Mouse (Mus musculus): Measurements from ENCODE around the gene Cntn1.
"Not testable (repeated sequence)": the region's sequence is repeated elsewhere in the genome, so short reads cannot be mapped to it uniquely, and the experiment has no call there.

Cntn1 gene

DNA sequence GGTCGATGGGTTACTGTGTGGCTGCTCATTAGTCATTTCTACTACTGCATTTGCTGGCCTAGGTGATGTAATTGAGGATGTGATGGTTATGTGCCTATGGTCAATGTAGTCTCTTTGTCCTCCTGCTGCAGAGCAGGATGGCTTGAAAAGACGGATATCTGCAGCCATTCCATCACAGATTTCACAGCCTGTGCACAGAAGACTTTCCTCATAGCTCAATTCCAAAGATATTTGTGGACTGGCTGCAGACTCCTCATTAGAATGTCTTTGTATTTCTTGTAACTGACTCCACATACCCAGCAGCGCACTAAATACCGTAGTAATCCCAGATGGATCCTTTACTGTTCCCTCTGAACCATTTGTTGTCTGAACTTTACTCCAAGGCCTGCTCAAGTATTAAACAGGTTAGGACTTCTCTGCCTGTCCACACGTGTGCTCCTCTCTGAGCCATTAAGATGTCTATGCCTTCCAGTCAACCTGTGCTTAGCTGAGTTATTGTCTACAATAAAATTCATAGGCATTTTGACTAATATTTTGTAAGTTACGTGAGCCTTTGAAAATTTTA lies 220.9 kb downstream of the Cntn1 start:
- no peak for DNase-seq

- no peak for DNase-seq
Measured at GRCm38 (mm10) chr15:92276826-92277225, 225.9 kb downstream of the Cntn1 start.

GRCm38 (mm10) chr15:92277984-92278383 lies 227.0 kb downstream of the Cntn1 start:
- DNase-seq: no peak

- no peak for DNase-seq
Measured at GRCm38 (mm10) chr15:92280966-92281365, 230.0 kb downstream of the Cntn1 start.

- no peak for DNase-seq
Measured at GRCm38 (mm10) chr15:92287616-92288015, 236.7 kb downstream of the Cntn1 start.

DNA sequence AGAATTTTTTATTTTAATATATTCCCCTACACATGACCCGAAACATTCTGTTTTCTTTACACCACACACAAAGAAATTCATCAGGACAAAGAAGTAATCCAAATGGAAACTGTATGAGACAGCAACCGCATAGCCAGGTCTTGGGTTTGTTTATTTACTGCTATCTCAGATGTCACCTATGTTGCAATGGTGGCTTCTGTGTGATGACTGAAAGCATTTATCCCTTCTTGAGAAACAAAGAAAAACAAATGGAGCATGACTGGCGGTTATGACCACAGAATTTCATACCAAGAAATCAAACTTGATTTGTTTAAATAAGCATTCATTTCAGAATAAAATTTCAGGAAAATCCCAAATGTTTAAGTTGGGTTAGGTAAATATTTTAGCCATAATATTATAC lies 245.5 kb downstream of the Cntn1 start:
- DNase-seq: no peak

- DNase-seq: no peak
Measured at GRCm38 (mm10) chr15:92302796-92303195, 251.8 kb downstream of the Cntn1 start.

DNA sequence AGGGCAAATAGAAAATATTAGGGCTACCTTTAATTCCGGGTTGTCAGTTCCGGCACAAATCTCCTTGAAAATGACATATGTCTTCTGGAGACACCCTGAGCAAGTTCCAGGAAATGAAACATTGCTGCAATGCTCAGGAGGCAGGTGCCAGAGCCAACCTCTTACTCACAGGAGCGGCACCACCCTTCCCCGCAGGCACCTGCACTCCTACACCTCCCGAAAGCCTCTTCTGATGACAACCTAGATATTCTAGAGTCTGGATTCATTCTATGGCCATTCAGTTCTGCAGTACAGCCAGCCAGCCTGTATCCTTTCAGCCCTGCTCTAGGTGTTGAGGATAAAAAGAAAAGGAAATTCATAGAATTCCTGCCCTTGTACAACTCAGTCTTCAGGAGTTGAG lies 253.3 kb downstream of the Cntn1 start:
- DNase-seq: no peak

GRCm38 (mm10) chr15:92321959-92322358 lies 271.0 kb downstream of the Cntn1 start:
- no peak for DNase-seq

GRCm38 (mm10) chr15:92327111-92327510 lies 276.1 kb downstream of the Cntn1 start:
- no peak for DNase-seq

- no peak for DNase-seq
Measured at GRCm38 (mm10) chr15:92340253-92340652, 289.3 kb downstream of the Cntn1 start.

DNA sequence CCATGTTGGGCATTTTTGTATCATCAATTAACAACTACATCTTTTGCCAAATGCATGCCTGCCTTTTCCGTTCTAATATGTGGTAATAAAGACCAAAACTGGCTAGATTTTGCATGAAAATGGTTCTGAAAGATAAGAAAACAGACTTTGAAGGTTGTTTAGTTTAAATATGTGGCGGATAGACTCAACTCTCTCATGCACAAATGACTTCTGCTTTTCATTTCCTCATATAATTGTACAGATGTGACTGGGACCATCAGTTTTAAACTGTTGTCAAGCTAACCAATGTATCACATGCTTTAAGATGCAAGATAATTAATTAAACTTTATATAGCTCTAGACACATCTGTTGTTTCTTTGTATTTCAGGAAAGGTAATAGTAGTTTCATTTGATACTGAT lies 290.5 kb downstream of the Cntn1 start:
- DNase-seq: no peak

DNA sequence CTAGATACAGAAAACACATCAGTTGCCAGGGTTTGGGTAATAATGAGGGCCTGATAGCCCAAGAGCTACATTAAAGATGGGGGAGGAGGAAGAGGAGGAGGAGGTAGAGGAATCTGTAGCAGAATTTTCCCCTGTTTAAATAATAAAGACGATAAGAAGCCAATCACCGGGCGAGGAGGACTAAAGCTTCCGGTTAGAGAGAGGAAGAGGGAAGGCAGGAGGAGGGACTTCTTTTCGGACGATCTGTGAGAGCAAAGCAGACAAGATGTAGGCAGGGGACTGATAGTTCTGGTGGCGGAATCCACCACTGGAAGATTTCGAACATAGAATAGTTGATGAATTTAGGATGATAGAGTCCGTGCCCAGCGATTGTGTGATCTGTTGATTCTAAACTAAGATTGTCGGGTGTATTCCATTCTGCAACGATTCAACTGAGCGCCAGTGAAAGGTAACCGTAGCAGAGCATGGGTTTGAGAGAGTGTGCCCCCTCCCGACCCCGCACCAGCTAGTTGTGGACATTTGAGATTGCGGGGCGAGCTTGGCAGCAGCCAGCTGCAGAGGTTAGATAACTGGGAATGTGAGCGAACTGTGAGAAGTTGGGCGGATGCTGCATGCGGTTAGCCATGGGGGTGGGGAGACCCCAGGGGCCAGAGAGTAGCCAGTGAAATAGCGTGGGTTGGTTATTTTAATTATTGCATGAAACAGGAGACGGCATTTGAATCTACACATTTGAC lies 293.3 kb downstream of the Cntn1 start:
- no peak for DNase-seq

DNA sequence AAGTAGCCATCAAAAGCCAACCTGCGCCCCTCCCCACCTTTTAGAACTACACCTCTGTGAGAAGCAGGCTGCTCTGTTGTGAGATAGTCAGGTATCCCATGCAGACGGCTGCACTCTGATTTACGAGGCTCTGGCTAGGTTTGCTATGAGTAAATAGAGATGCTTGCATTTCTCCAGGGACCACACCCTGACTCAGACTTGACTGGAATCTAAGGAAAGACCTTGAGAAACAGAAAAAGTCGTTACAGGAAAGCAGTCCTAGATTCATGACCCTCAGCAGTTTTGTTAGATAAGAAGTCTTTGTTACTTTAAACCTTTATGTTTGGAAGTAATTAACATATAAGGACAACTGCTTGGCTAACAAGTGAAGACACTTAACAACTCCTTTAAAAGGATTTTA lies 296.5 kb downstream of the Cntn1 start:
- no peak for DNase-seq

DNA sequence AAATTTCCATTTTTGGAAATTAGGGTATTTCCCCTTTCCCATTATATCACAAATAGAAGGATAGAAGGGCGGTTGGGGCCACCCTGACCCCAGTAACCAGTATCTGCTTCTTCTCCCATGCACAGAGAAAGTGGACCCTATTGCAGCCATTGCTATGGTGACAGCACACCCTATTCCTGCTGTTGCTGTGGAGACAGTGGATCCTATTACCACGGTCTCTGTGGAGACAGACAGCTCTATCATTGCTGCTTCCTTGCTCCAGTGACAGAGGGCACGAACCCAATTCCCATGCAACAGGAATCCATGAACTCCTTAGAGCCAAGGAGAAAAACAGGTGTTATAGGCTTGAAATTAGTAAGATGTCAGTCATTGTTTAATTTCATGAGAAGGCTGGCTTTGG lies 296.9 kb downstream of the Cntn1 start:
- no peak for DNase-seq

GRCm38 (mm10) chr15:92348453-92348852 lies 297.5 kb downstream of the Cntn1 start:
- DNase-seq: not testable (repeated sequence)

GRCm38 (mm10) chr15:92364153-92364552 lies 313.2 kb downstream of the Cntn1 start:
- DNase-seq: no peak

DNA sequence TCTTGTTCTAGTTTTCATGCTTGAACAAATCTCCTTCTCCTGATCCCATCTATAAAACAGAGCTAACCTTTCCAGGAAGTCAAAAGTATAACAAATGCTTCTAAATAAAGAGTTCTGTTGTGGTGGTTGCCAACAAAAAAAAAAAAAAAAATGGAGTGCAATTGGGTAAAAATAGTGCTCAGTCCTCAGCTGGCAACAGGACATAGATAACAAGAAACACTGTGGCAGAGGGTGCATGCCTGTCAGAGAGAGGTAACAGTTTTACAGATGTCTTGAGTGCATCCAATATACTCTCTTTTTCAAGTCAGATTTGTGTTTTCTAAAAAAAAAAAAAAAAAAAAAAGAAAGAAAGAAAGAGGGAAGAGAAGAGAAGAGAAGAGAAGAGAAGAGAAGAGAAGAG lies 313.6 kb downstream of the Cntn1 start:
- no peak for DNase-seq

Measured in cerebellum, adult 9-11 months (tissue).